Mouse (Mus musculus): ENCODE results near the gene Degs1. TPM values are rescaled to one million over a fixed set of nuclear protein-coding genes. Genes with fewer than 3 reads are reported as not detected.

Gene Degs1
- total RNA-seq, 2 experiments from 2014 or later = 89.4 to 102 TPM

DNA sequence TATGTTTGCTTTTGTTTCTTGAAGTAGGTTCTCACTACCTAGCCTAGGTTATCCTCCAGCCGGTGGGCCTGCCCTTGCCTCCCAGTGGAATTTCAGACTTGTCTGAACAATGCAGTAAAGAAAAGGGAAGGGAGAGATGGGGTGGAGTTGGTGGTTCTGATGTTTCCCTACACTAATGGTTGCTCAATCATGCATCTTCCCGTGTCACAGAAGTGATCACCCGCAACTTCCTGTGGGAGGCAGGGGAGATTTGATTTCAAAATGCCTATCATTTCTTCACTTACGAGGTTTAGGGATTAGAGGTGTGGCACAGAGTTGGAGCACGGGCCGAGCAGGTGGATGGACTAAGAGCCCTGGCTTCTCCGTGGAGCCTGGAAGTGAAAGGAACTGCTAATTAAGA is 627 bp upstream of the Degs1 start:
- intact Hi-C loops (cut with DNase I) = loop anchor here (2.0 to 10.0 kb wide), 2 partner anchors 58 to 138 kb away; partner anchors contain the start of gene Fbxo28
- DNase-seq = peak; percentile 12 to 17

DNA sequence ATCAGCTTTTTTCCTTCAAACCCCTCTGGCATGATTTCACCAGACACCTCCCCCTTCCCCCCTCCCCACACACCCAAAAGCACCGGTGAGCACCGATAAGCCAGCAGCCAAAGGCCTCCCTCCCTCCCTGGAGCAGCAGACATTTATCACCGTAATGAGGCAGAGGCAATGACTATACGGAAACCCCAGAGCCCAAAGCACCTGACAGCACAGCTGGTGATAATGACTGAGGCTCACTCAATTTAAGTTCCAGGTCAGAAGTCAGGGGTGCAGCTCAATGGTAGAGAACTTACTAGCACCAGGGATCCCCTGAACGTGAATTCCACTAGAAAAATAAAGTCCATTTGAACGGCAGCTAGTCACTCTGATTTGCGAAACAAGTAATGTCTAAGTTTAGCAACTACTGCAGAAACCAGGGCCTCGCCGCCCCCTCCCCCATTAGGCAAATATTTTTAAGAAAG is 1.3 kb downstream of the Degs1 start:
- peak; percentile 16 to 26 for DNase-seq
- intact Hi-C loops (cut with DNase I) = loop anchor here (10.0 kb wide), 1 partner anchor 136 kb away; no protein-coding TSS in a partner anchor

DNA sequence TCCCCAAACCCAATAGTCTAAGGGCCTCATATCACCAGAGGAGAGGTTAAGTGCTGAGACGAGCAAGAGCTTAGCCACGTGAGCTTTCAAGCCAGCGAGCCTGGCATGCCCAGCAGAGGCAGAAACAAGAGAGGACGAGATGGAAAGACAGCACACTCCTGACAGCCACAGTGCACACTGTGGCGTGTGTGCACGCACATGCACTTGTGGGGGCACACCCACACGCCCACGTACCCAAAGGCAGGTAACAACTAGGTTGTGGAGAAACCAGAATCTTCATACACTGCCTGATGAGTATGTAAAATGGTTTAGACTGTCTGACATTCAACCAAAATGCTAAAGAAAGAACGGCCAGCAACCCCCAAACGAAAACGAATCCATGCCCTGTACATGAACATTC is 2.0 kb downstream of the Degs1 start:
- intact Hi-C loops (cut with DNase I) = loop anchor here (10.0 kb wide), 1 partner anchor 136 kb away; no protein-coding TSS in a partner anchor
- DNase-seq = peak; percentile 11 to 15

DNA sequence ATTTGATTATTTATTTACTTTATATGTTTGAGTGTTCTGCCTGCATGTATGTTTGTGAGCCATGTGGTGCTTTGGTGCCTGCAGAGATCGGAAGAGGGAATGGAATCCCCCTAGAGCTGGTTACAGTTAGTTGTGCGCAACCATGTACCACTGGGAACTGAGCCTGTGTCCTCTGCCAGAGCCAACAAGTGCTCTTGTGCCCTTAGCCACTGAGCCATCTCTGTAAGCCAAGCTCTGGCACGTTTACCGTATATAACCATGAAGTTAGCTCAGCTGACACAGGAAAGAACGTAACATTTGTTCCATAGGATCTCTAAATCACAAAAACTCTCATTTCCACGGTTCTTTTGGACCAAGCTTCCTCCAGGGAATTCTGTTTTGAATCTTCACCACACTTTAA is 2.6 kb downstream of the Degs1 start:
- DNase-seq = no peak
- intact Hi-C loops (cut with DNase I) = loop anchor here (10.0 kb wide), 1 partner anchor 135 kb away; no protein-coding TSS in a partner anchor

DNA sequence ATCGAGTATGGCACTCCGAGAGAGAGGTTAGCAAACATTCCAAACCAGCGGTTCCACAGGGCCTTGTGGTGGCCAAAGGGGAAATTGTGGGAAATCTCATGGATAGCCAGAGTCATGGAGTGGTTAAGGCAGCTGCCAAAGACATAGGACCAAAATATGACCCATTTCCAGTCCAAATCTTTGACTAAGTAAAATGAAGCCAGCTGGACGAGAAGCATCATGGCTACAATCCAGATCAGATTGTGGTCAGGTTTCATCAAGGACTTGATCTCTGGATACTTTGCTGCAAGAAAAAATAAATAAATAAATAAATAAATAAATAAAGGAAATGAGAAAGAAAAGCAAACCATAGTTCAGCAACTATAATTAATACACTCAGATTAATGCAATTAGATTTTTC is 3.2 kb downstream of the Degs1 start:
- intact Hi-C loops (cut with DNase I) = no loop called here
- DNase-seq = no peak

DNA sequence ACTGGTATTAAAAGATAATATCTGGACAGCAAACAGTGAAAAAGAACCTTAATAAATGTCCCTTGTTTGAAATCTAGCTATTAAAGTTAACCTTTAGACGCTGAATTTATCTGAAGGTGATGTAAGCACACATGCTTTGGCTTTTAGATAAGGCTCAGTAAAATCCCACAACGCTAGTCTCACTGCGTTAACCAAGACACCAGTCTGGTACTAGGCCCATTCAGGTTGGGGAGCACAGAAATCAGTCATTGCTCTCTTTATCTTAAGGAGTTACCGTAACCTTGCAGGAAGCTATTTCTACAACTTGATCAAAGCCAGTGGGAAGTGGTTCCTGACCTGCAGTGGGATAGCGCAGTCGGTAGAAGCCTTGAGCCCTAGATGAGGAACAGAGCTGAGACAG is 7.5 kb downstream of the Degs1 start:
- intact Hi-C loops (cut with DNase I) = no loop called here
- no peak for DNase-seq

DNA sequence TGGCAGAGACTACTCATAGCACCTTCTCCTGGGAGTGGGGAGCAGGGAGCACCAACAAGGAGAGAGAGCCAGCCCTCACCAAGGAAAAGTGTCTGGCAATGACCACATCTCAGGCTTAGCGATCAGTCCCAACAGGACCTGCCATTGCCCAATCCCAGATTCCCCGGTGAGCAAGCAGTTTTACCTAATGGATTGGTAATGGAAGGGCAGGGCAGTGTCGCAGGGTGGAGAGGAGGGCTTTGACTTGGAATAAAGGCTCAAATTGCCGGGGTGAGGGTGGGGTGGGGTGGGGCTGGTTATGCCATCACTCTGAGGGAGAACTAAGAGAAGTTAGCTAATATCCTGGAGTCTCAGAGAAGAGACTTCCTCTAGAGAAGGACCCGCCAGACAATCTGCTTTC is 11.0 kb downstream of the Degs1 start:
- intact Hi-C loops (cut with DNase I) = no loop called here
- no peak for DNase-seq

DNA sequence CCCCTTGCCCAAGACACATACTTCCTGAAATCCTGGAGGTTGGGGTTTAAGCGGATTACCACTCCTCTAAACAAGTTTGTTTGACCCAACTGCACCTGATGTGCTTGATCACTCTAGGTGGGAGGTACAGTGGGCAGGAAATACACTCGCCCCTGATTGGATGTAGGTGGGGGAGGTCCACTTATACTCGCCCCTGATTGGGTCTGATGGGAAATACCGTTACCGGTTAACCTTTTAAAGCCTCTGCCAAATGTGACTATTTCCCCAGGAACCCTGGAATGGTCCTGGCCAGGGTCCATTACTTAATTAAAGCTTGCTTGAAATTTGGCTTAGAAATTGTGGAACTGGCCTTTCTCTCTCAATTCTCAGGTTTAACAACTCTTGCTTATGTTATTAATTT is 11.5 kb downstream of the Degs1 start:
- no peak for DNase-seq
- intact Hi-C loops (cut with DNase I) = no loop called here

DNA sequence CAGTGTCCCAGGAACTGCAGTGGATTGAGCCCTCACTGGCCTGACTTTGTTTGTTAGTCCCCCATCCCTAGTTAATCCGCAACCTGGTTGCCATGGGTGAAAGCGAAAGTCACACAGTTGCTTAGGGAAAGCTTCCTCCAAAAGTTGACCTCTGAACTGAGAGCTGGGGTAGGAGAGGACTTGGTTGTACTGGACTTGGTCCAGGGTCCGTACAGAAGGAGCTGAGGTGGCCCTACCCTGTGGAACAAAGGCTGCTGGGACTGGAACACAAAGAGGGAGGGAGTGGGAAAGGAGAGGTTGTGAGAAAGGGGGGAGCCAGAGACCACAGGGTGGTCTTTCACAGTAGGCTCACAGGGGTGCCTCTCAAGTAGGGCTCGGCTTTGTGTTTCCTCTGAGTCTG is 14.3 kb downstream of the Degs1 start:
- no peak for DNase-seq
- intact Hi-C loops (cut with DNase I) = no loop called here

DNA sequence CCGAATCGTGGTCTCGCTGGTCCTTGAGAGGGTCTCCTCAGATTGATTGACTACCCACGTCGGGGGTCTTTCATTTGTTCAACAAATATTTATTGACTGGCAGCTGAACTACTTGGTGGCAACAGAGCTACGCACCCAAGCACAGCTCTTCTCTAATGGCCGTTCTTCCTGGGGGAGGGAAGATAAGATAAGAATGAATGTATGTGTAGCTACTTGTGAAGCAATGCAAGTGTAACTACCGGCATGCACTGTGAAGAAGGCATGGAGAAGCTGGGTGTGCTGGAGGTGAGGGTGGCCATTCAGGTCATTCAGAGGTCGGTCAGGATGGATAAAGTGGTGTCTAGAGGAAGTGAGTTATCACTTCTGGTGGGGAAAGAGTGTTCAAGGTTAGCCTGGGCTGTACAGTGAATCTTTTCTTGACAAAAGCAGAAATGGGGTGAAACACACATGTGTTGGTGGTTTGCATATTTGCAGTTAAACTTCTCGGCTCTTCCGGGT is 16.5 kb downstream of the Degs1 start:
- intact Hi-C loops (cut with DNase I) = no loop called here
- no peak for DNase-seq

DNA sequence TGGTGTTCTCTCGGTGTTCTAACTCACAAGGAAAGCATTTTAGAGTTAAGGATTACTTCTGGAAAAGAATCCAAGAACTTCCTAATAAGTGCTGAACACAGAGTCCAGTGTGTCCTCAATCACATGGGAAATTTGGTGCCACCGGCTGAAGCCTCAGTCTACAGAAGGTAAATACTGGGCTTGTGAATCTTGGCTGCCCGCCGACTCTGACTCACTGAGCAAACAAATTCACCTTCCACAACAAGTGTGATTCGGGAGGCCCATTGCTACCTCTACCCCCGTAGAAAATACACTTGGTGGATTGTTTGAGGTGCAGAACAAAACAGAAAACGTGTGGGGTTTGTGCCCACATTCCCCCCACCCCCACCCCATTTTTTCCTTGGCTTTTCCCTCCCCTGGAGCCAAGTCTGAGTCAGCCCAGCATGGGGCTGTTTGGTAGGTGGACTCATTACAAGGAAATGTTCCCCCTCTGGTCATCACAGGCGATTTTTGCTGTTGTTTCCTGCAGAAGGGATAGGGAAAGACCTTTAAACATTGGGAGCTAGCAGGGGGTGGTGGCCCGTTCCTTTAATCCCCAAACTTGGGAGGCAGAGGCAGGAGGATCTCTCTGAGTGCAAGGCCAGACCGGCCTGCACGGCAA is 26.4 kb downstream of the Degs1 start:
- DNase-seq = peak in 1 of 2 experiments; percentile 8
- intact Hi-C loops (cut with DNase I) = no loop called here

DNA sequence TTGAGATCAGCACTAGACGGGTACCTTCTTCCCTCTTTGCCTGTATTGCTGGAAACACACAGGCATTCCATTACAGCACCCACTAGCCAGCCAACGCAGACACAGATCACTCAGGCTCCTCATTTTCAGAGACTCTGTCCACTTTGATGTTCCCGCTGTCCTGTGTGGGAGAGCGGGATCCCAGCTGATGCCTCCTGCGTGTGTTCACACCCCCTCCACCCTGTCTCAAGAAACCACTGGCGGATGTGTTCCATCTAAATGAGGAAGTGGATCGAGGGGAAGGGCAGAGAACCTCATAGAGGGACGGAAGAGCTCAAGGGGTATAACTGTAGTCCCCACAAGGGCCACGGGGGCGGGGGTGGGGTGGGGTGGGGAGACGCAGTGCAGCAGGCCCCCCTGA is 27.6 kb downstream of the Degs1 start:
- intact Hi-C loops (cut with DNase I) = no loop called here
- DNase-seq = no peak

DNA sequence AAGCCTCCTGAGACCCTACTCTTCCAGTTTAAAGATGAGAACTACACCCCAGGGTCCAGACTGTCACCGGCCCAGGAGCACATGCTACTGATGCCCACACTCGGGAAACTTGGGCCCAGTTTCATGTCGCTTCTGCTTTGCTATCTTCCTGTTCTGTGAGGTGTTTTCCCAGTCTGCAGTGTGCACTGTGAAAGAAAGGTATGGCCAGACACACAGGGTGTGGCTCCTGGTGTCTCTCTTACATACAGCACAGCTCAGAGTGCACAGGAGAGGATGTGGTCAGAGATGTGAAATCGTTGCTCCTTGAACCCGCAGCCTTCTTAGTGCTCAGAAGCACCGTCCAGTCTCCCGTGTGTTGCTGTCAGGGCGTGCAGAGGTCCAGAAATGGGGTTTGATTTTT is 28.0 kb downstream of the Degs1 start:
- intact Hi-C loops (cut with DNase I) = no loop called here
- DNase-seq = no peak

DNA sequence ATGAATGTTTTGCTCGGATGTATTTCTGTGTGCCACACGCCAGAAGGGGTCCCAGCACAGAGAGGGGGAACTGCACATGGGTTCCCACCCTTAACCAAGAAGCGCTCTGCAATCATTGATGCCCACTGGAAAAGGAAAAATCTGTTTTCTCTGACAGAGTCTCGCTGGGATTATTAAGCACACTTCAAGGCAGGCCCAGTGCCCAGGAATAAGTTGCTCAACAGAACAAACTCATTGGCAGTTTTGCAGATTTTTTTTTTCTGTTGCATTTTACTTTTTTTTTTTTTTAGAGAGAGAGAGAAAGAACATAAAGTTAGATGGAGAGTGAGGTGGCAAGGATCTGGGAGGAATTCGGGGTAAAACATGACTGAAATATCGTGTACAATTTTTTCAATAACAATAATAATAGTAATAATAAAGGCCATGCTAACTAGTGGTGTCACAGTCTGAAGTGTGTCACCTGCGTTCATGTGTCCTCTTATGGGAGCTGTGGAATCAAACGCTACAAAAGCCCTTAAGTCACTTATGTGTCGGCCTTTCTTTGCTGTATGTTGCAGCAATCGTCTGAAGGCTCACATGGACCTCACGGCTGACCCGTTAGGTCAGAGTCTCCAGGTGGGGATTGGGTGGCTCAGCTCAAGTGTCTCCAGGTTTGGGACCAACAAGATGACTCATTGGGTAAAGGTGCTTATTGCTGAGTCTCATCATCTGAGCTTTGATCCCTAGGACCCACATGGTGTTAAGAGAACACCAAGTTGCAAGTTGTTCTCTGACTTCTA is 28.7 kb downstream of the Degs1 start:
- intact Hi-C loops (cut with DNase I) = no loop called here
- DNase-seq = no peak

DNA sequence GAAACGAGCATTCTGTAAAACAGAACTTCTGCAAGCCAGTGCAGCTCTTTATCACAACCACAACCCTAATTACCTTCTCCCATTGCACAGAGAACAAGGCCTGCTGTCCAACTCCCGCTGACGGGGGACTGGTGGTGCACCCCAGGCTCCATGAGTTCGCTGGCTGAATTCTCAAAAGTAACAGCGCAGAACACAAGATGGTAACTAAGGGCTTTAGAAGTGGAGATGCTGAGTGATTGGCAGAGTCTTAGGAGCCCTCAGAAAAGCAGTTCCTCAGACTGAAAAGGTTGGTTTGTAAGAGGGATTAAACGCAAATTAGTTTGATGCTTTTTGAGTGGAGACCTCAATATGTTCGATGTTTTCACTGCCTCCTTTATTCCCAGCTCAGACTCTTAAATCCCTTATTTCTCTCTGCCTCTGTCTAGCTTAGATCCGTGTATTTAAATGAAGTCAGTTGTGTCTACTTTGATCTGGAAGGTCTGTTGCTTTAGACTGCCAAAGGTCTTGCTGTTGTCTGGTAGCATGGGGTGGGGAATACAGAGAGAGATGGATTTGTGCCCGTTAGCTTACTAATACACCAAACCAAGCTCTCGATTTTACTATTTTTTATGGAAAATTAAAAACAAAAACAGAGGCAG is 30.0 kb downstream of the Degs1 start:
- DNase-seq = no peak
- intact Hi-C loops (cut with DNase I) = no loop called here

DNA sequence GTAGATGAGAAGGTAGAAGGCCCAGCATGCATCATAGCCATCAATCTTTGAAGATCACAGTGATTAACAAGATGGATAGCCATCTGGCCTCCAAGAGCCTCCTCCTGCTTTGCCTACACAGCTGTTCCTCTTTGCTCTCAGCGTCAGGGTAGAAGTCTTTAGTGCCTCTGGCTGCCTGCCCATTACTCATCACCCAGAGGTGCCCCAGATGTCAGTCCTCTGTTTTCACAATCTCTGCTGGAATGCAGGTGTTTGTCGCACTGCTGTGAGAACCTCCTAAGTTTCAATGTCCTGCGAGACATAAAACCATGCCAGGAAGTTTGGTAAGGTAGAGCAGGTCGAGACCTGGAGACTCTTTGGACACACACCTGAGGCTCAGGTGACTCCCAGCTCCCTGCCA is 31.9 kb downstream of the Degs1 start:
- intact Hi-C loops (cut with DNase I) = no loop called here
- DNase-seq = no peak

DNA sequence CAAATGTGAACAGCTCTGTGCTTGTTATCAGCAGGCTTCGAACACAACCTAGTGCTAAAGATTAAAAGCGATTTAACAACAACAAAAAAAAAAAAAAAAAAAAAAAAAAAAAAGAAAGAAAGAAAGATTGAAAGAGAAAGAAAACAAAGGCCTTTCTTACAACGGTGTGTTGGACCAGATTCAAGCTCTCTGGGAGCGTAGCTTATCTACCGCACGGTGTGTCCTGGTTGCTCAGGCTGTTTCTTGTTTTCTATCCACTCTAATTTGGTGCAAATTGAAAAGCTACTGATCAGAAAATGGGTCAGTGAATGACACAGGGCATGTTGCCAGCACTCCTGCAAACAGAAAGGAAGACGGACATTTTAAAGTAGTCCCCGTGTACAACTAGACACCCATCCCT is 33.3 kb downstream of the Degs1 start:
- intact Hi-C loops (cut with DNase I) = no loop called here
- no peak for DNase-seq

DNA sequence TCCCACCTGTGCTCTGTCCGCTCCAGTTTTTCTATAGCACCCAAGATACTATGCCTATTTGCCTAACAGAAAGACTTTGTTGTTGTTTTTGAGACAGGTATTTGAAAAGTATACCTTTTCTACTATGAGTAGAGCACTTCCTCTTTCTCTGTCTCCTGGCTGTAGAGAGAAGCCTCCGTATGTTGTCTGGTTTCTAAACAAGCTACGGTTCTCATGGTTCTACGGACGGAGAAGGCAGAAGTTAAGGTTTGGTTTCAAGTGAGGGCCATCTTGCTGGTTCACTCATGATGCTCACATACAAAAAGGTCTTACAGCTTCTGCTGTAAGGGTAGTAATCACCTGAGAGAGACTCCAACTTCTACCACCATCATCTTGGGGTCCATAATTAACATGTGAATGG is 37.6 kb downstream of the Degs1 start:
- no peak for DNase-seq
- intact Hi-C loops (cut with DNase I) = no loop called here

DNA sequence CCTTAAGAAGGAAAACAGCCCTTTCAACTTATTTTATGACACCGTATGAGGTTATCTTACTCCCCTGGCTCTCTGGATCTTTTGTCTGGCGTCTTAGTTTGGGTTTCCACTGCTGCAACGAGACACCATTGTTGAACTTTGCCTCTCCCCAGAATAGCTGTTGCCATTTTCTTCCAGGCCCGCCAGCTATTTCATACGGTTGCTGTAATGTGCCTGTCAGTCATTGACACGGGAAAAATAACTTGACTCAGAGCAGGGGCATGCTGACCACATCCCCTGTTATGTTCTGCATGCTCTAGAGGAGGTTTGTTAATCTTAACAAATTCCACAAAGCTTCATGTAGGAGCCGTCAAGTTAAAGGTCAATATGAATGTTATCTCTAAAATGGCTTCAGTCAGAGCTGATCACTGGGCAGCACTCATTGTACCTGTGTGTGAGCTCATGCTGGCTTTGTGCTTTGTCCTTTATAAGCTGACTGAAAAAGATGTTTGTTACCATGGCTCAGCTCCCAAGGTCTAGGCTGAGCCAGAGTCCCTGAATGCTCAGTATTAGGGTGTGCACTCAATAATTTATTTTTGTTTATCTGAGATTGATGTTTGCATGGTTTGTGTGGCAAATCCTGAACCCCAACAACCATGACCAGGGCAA is 44.4 kb downstream of the Degs1 start:
- intact Hi-C loops (cut with DNase I) = no loop called here

DNA sequence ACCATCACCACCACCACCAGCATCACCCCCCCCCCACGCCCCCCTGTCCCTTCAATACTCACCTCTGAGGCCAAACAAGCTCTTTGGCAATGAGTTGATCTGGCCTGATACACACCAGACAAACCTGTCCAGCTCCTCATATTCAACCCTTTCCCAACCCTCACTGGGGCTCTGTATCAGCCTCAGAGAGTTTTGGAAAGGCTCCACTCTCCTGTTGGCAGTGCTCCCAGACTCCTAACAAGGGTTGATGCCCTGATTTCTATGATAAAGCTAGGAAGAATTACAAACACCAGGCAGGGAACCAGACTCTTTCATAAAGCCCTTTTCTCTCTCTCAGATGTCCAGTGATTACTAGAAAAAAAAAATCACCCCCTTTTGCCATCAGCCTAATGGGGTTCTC is 45.2 kb downstream of the Degs1 start:
- DNase-seq = no peak
- intact Hi-C loops (cut with DNase I) = no loop called here

More for the DNA sequence above, 44.4 kb downstream of the Degs1 start:
- no peak for DNase-seq

DNA sequence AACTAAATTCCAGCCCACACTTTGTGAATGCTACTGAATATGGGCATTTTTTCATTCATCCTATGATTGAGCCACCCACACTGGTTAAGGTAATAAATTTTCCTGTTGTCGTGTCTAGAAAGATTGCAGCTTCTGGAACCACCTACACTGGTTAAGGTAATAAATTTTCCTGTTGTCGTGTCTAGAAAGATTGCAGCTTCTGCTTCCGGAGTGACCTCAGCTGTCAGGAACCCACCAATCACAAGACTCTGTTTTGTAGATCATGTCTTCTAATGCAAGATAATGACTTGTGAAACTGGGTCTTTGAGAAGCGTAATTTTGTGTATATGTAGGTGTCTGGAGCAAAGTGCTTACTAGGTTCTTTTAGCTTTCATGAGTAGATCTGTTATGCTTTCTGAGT is 47.4 kb downstream of the Degs1 start:
- intact Hi-C loops (cut with DNase I) = no loop called here
- no peak for DNase-seq
